Mouse (Mus musculus) heart, postnatal 0 days (tissue): ENCODE data around the gene Pofut2. TPM values are rescaled to one million over a fixed set of nuclear protein-coding genes. Genes with fewer than 3 reads are reported as not detected.
A peak's percentile ranks its signal among the peaks of the same experiment; 100 is the strongest.

ENCODE experiments used
- ATAC-seq: fragments of 200-750 bp; cut with Nextera tagmentation; 2 replicates; pipeline ENCODE4 v1.8.0; 2017; ENCODE audit warnings: low read depth, moderate number of reproducible peaks, moderate library complexity; ENCODE audit not compliant: insufficient read depth
- DNase-seq: peaks from one replicate; pipeline ENCODE4 v3.0.0-alpha.2; 2016; ENCODE audit warnings: low spot score
- H3K27ac ChIP-seq: fragments of 300-500 bp; sonication (generic); 2 replicates; pipeline ENCODE4 v1.5.1; 2014; ENCODE audit warnings: low read depth, mild to moderate bottlenecking
- H3K27me3 ChIP-seq: fragments of 300-500 bp; sonication (generic); 2 replicates; pipeline ENCODE4 v1.6.1; 2014; ENCODE audit warnings: low read length, mixed read lengths; ENCODE audit not compliant: control insufficient read depth, insufficient read depth
- H3K36me3 ChIP-seq: fragments of 300-500 bp; sonication (generic); replicated peaks from 2 replicates; pipeline ENCODE4 v1.6.1; 2014; ENCODE audit warnings: low read length, mixed read lengths; ENCODE audit not compliant: control insufficient read depth, insufficient read depth
- H3K4me1 ChIP-seq: fragments of 300-500 bp; sonication (generic); 2 replicates; pipeline ENCODE4 v1.6.1; 2014; ENCODE audit warnings: antibody characterized with exemption; ENCODE audit not compliant: control insufficient read depth, insufficient read depth
- H3K4me2 ChIP-seq: fragments of 300-500 bp; sonication (generic); 2 replicates; pipeline ENCODE4 v1.6.1; 2014; ENCODE audit warnings: low read depth, mild to moderate bottlenecking, low read length, moderate library complexity
- H3K4me3 ChIP-seq: fragments of 300-500 bp; sonication (generic); 2 replicates; pipeline ENCODE4 v1.5.1; 2014; ENCODE audit warnings: low read depth, low read length
- H3K9ac ChIP-seq: fragments of 300-500 bp; sonication (generic); replicated peaks from 2 replicates; pipeline ENCODE4 v1.6.1; 2014; ENCODE audit warnings: low read depth, low read length, mixed read lengths
- H3K9me3 ChIP-seq: fragments of 300-500 bp; sonication (generic); replicated peaks from 2 replicates; pipeline ENCODE4 v1.6.1; 2016; ENCODE audit warnings: low read length; ENCODE audit not compliant: control insufficient read depth
- CTCF ChIP-seq: IDR thresholded peaks from 2 replicates; pipeline ENCODE4 v1.5.1; 2016; ENCODE audit warnings: antibody characterized with exemption, control low read depth, low read depth
- EP300 ChIP-seq: IDR thresholded peaks from 2 replicates; pipeline ENCODE4 v1.6.1; 2016; ENCODE audit warnings: antibody characterized with exemption, low read depth
- WGBS: fragments of 180-500 bp; shearing (Covaris S2); extraction: QIAGEN DNeasy Blood & Tissue Kit; methylation state at CpG from one replicate; pipeline ENCODE4 v1.1.7; 2014; 5-methylcytosine and 5-hydroxymethylcytosine counted together
- polyA plus RNA-seq: library from polyadenylated mRNA; unstranded; fragments of >200 nt; fragmentation: Nextera tagmentation; extraction: Ambion mirVana; gene quantifications from 2 replicates; pipeline ENCODE4 v1.2.1, GENCODE M21; 2015
- total RNA-seq: library from RNA; depleted of rRNA; stranded (reverse); fragments of >200 nt; gene quantifications from 2 replicates; pipeline ENCODE4 v1.2.3, GENCODE M21; 2014; ENCODE audit warnings: low replicate concordance

Gene Pofut2
- total and polyA plus RNA-seq, 2 experiments from 2014 or later, result 71.1 to 78.8 TPM

GRCm38 (mm10) chr10:77231861-77232755 is 26.9 kb upstream of the Pofut2 start:
- ATAC-seq (no peak), DNase-seq (no peak)
- Histone ChIP-seq H3K27me3 (no peaks in the 10 kb centered on the region), H3K9me3 (no peaks in the 10 kb centered on the region), H3K36me3 (no peaks in the 10 kb centered on the region), H3K9ac (no peak overlapping the region), H3K27ac (no peak overlapping the region), H3K4me2 (no peak overlapping the region), H3K4me3 (no peak overlapping the region), H3K4me1 (peaks cover 18% of the 10 kb centered on the region)
- 52% methylated on average over 16 of the region's 16 CpGs for WGBS
- TF ChIP-seq CTCF (no peak), EP300 (no peak)

DNA sequence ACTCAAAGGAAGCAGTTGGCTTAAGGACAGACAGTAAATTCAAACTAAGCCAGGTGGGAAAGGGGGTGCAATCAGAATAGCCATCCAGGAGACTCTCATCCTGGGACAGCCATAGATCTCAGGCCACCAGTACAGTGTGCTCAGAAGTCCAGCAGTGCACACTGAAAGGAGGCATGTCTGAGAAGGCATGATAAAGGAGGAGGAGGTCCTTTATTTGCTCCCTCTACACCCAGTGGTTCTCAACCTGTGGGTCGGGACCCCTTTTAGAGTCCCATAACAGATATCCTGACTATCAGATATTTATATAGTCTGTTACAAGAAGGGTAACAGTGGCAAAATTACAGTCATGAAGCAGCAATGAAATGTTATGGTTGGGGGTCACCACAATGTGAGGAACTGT is 25.8 kb upstream of the Pofut2 start:
- Histone ChIP-seq H3K9ac (no peak overlapping the region), H3K36me3 (no peaks in the 10 kb centered on the region), H3K4me1 (peaks cover 18% of the 10 kb centered on the region), H3K27ac (no peak overlapping the region), H3K4me3 (no peak overlapping the region), H3K27me3 (no peaks in the 10 kb centered on the region), H3K4me2 (no peak overlapping the region), H3K9me3 (no peaks in the 10 kb centered on the region)
- TF ChIP-seq CTCF (no peak), EP300 (no peak)
- DNase-seq, result no peak
- 89% methylated on average over 1 of the region's 1 CpGs for WGBS
- no peak for ATAC-seq

DNA sequence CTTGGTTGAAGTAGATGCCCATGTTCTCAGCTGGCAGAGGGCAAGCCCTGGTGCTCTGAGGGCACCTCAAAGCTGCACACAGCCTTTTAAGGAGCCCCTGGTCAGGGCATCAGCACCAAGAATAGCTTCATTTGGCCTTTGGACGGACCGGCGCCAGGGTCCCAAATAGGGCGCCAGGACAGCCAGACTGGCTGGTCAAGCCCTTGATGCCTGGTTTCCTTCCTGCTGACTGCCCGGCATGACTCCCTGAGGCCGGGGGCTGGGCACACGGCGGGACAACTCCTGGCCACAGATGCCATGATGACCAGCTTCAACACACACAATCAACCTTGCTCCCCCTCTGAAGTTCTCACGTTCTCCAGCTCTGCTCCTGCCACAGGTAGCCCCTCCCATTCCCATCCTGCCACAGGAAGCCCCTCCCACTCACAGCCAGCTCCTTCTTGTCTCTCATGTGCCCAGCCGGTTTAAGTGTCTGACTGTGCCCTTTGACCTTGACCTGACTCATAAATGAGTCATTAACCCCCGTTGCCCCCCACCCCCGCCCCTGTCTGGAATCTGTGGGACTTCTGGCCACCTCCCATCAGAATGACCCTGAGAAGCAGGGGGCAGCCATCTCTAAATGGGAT is 23.9 kb upstream of the Pofut2 start:
- ATAC-seq, result no peak
- Histone ChIP-seq H3K27me3 (no peaks in the 10 kb centered on the region), H3K4me3 (no peak overlapping the region), H3K4me2 (no peak overlapping the region), H3K4me1 (peaks cover 6% of the 10 kb centered on the region), H3K9ac (no peak overlapping the region), H3K36me3 (no peaks in the 10 kb centered on the region), H3K27ac (no peak overlapping the region), H3K9me3 (no peaks in the 10 kb centered on the region)
- DNase-seq, result no peak
- TF ChIP-seq CTCF (no peak), EP300 (no peak)
- whole genome bisulfite sequencing, result 58% methylated on average over 12 of the region's 12 CpGs

- H3K27ac ChIP-seq, result no peak overlapping the region
- no peak overlapping the region for H3K9ac ChIP-seq
- H3K4me1 ChIP-seq, result no peaks in the 10 kb centered on the region
- ATAC-seq (no peak), DNase-seq (no peak)
- no peaks in the 10 kb centered on the region for H3K9me3 ChIP-seq
- no peaks in the 10 kb centered on the region for H3K27me3 ChIP-seq
- no peaks in the 10 kb centered on the region for H3K36me3 ChIP-seq
- H3K4me2 ChIP-seq, result no peak overlapping the region
- WGBS, result 58% methylated on average over 16 of the region's 16 CpGs
- TF ChIP-seq CTCF (no peak), EP300 (no peak)
- no peak overlapping the region for H3K4me3 ChIP-seq
Observed at GRCm38 (mm10) chr10:77237795-77238580, 21.0 kb upstream of the Pofut2 start.

- Histone ChIP-seq H3K27ac (no peak overlapping the region), H3K27me3 (no peaks in the 10 kb centered on the region), H3K4me1 (no peaks in the 10 kb centered on the region), H3K4me2 (no peak overlapping the region), H3K9ac (no peak overlapping the region), H3K4me3 (no peak overlapping the region), H3K36me3 (no peaks in the 10 kb centered on the region), H3K9me3 (no peaks in the 10 kb centered on the region)
- DNase-seq, result peak; percentile 12
- no peak; the same call in 1 of the 2 replicates for ATAC-seq
- TF ChIP-seq CTCF, result no peak
- no peak for TF ChIP-seq EP300
- WGBS, result 75% methylated on average over 8 of the region's 8 CpGs
Observed at GRCm38 (mm10) chr10:77240764-77241163, 18.3 kb upstream of the Pofut2 start.
